Mouse (Mus musculus) forebrain, embryonic 11.5 days (tissue): ENCODE data around the gene Adamtsl2. TPM values are rescaled to one million over a fixed set of nuclear protein-coding genes. Genes with fewer than 3 reads are reported as not detected.

Experiments used
- ATAC-seq: fragments of 200-750 bp; cut with Nextera tagmentation; replicated peaks from 2 replicates; pipeline ENCODE4 v1.8.0; 2017; ENCODE audit warnings: moderate TSS enrichment; ENCODE audit not compliant: low FRiP score
- DNase-seq: peaks from one replicate; pipeline ENCODE4 v3.0.0-alpha.2; 2017; ENCODE audit warnings: low spot score
- H3K27ac ChIP-seq: fragments of 300-500 bp; sonication (generic); 2 replicates; pipeline ENCODE4 v1.5.1; 2014; ENCODE audit warnings: low read depth, low read length
- H3K27me3 ChIP-seq: fragments of 300-500 bp; sonication (generic); 2 replicates; pipeline ENCODE4 v1.6.1; 2014; ENCODE audit warnings: mild to moderate bottlenecking, low read length, mixed read lengths; ENCODE audit not compliant: control insufficient read depth, insufficient read depth
- H3K36me3 ChIP-seq: fragments of 300-500 bp; sonication (generic); 2 replicates; pipeline ENCODE4 v1.6.1; 2014; ENCODE audit warnings: mild to moderate bottlenecking, low read length, moderate library complexity, mixed read lengths; ENCODE audit not compliant: control insufficient read depth, insufficient read depth
- H3K4me1 ChIP-seq: fragments of 300-500 bp; sonication (generic); replicated peaks from 2 replicates; pipeline ENCODE4 v1.6.1; 2014; ENCODE audit warnings: low read length, mixed read lengths; ENCODE audit not compliant: control insufficient read depth, insufficient read depth
- H3K4me2 ChIP-seq: fragments of 300-500 bp; sonication (generic); 2 replicates; pipeline ENCODE4 v1.6.1; 2014; ENCODE audit warnings: low read depth, mild to moderate bottlenecking, low read length, moderate library complexity, mixed read lengths; ENCODE audit not compliant: severe bottlenecking
- H3K4me3 ChIP-seq: fragments of 300-500 bp; sonication (generic); 2 replicates; pipeline ENCODE4 v1.5.1; 2014; ENCODE audit warnings: low read depth, low read length
- H3K9ac ChIP-seq: fragments of 300-500 bp; sonication (generic); 2 replicates; pipeline ENCODE4 v1.6.1; 2014; ENCODE audit warnings: low read length
- H3K9me3 ChIP-seq: fragments of 300-500 bp; sonication (generic); 2 replicates; pipeline ENCODE4 v1.6.1; 2016; ENCODE audit warnings: low read length, mixed read lengths; ENCODE audit not compliant: control insufficient read depth
- WGBS: fragments of 180-500 bp; shearing (Covaris S2); extraction: QIAGEN DNeasy Blood & Tissue Kit; methylation state at CpG from one replicate; pipeline ENCODE4 v1.1.7; 2014; 5-methylcytosine and 5-hydroxymethylcytosine counted together
- polyA plus RNA-seq: library from polyadenylated mRNA; unstranded; fragments of >200 nt; fragmentation: Nextera tagmentation; extraction: Ambion mirVana; gene quantifications from 2 replicates; pipeline ENCODE4 v1.2.1, GENCODE M21; 2014

Adamtsl2 gene
- polyA plus RNA-seq, 1 experiment from 2014 or later = 4.4 TPM

- H3K9ac ChIP-seq = no peak overlapping the region
- DNase-seq (no peak), ATAC-seq (no peak)
- no peak overlapping the region for H3K4me3 ChIP-seq
- H3K4me2 ChIP-seq = no peak overlapping the region
- H3K27ac ChIP-seq = no peak overlapping the region
- no peaks in the 10 kb centered on the region for H3K9me3 ChIP-seq
- WGBS = 96% methylated on average over 7 of the region's 7 CpGs
- H3K27me3 ChIP-seq = no peaks in the 10 kb centered on the region
- H3K36me3 ChIP-seq = no peaks in the 10 kb centered on the region
- H3K4me1 ChIP-seq = no peaks in the 10 kb centered on the region; the same call in 1 of the 2 replicates
Observed at GRCm38 (mm10) chr2:27095178-27095577, 16.0 kb downstream of the Adamtsl2 start.

GRCm38 (mm10) chr2:27096341-27096981 lies 17.3 kb downstream of the Adamtsl2 start:
- Histone ChIP-seq H3K27me3 (no peaks in the 10 kb centered on the region), H3K27ac (no peak overlapping the region), H3K4me2 (no peak overlapping the region), H3K9me3 (no peaks in the 10 kb centered on the region), H3K36me3 (no peaks in the 10 kb centered on the region), H3K4me1 (no peaks in the 10 kb centered on the region; the same call in 1 of the 2 replicates), H3K4me3 (no peak overlapping the region), H3K9ac (no peak overlapping the region)
- DNase-seq (no peak), ATAC-seq (no peak)
- 87% methylated on average over 13 of the region's 13 CpGs for WGBS

GRCm38 (mm10) chr2:27097241-27097656 lies 18.1 kb downstream of the Adamtsl2 start:
- Histone ChIP-seq H3K27ac (no peak overlapping the region), H3K9ac (no peak overlapping the region), H3K4me3 (no peak overlapping the region), H3K9me3 (no peaks in the 10 kb centered on the region), H3K36me3 (no peaks in the 10 kb centered on the region), H3K4me1 (no peaks in the 10 kb centered on the region; the same call in 1 of the 2 replicates), H3K4me2 (no peak overlapping the region), H3K27me3 (no peaks in the 10 kb centered on the region)
- WGBS = 76% methylated on average over 6 of the region's 6 CpGs
- no peak for ATAC-seq
- no peak for DNase-seq

GRCm38 (mm10) chr2:27097776-27098175 lies 18.6 kb downstream of the Adamtsl2 start:
- Histone ChIP-seq H3K4me3 (no peak overlapping the region), H3K9ac (no peak overlapping the region), H3K36me3 (no peaks in the 10 kb centered on the region), H3K4me2 (no peak overlapping the region), H3K9me3 (no peaks in the 10 kb centered on the region), H3K27me3 (no peaks in the 10 kb centered on the region), H3K27ac (no peak overlapping the region), H3K4me1 (no peaks in the 10 kb centered on the region; the same call in 1 of the 2 replicates)
- 34% methylated on average over 6 of the region's 6 CpGs for WGBS
- no peak for DNase-seq
- no peak for ATAC-seq

GRCm38 (mm10) chr2:27103554-27103953 lies 24.4 kb downstream of the Adamtsl2 start:
- Histone ChIP-seq H3K9ac (no peak overlapping the region), H3K4me3 (no peak overlapping the region), H3K27me3 (no peaks in the 10 kb centered on the region), H3K9me3 (no peaks in the 10 kb centered on the region), H3K27ac (no peak overlapping the region), H3K4me1 (no peaks in the 10 kb centered on the region), H3K36me3 (no peaks in the 10 kb centered on the region), H3K4me2 (no peak overlapping the region)
- 65% methylated on average over 7 of the region's 7 CpGs for WGBS
- DNase-seq = no peak
- ATAC-seq = no peak

- Histone ChIP-seq H3K4me2 (no peak overlapping the region), H3K27me3 (no peaks in the 10 kb centered on the region), H3K9ac (no peak overlapping the region), H3K36me3 (no peaks in the 10 kb centered on the region), H3K27ac (no peak overlapping the region), H3K4me3 (no peak overlapping the region), H3K4me1 (no peaks in the 10 kb centered on the region), H3K9me3 (no peaks in the 10 kb centered on the region)
- DNase-seq (no peak), ATAC-seq (no peak)
- WGBS = 48% methylated on average over 3 of the region's 3 CpGs
Observed at GRCm38 (mm10) chr2:27106816-27107215, 27.6 kb downstream of the Adamtsl2 start.

GRCm38 (mm10) chr2:27108144-27108543 lies 29.0 kb downstream of the Adamtsl2 start:
- Histone ChIP-seq H3K36me3 (no peaks in the 10 kb centered on the region), H3K4me1 (no peaks in the 10 kb centered on the region), H3K4me3 (no peak overlapping the region), H3K9me3 (no peaks in the 10 kb centered on the region), H3K9ac (no peak overlapping the region), H3K27me3 (no peaks in the 10 kb centered on the region), H3K27ac (no peak overlapping the region), H3K4me2 (no peak overlapping the region)
- ATAC-seq = no peak
- no peak for DNase-seq
- WGBS = 62% methylated on average over 2 of the region's 2 CpGs

GRCm38 (mm10) chr2:27109052-27109451 lies 29.9 kb downstream of the Adamtsl2 start:
- Histone ChIP-seq H3K4me1 (no peaks in the 10 kb centered on the region), H3K9me3 (no peaks in the 10 kb centered on the region), H3K9ac (no peak overlapping the region), H3K4me3 (no peak overlapping the region), H3K27me3 (no peaks in the 10 kb centered on the region), H3K4me2 (no peak overlapping the region), H3K27ac (no peak overlapping the region), H3K36me3 (no peaks in the 10 kb centered on the region)
- ATAC-seq (no peak), DNase-seq (no peak)
- WGBS = 84% methylated on average over 5 of the region's 5 CpGs

GRCm38 (mm10) chr2:27112585-27112984 lies 33.4 kb downstream of the Adamtsl2 start:
- Histone ChIP-seq H3K4me3 (no peak overlapping the region), H3K9ac (no peak overlapping the region), H3K27ac (no peak overlapping the region), H3K4me1 (no peaks in the 10 kb centered on the region), H3K36me3 (no peaks in the 10 kb centered on the region), H3K4me2 (no peak overlapping the region), H3K9me3 (no peaks in the 10 kb centered on the region), H3K27me3 (no peaks in the 10 kb centered on the region)
- DNase-seq (no peak), ATAC-seq (no peak)
- 81% methylated on average over 20 of the region's 20 CpGs for WGBS
